Comparison of ENCODE assay signal across 8 mouse cellular contexts in the genomic region with DNA sequence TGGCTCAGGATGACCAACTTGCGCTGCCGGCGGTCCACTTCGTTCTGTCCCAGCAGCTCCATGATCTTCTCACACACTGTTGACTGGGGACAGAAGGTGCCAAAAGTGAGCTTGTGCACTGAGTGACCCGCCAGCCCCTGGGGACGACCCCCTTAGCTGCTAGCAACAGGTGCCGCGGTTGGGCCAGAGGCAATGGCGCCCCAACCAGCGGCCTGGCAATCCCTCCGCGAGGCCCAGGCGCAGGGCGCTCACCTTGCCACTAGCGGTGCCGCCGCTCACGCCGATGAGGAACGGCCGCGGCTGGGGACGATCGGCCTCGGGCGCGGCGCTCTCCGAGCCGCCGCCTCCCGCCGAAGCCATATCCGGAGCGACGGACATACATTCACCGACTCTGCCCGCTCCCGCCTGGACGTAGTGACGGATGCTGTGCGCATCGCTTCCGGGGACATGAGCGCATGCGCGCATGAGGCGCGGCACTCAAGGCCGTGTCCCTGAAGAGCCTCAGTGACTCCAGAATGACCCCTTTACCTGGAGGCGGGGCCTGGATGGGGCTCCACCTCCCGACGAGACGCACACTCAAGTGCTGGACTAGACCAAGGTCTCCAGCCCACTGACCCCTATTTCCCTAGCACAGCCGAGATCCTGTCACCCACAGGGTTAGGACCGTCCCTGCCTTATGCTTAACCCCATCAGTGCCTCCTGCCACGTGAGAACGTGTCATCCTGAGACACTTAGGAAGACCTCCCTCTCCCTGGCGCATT. TPM values are rescaled to one million over a fixed set of nuclear protein-coding genes. Genes with fewer than 3 reads are reported as not detected.
DNase-seq lines count a peak whose midpoint lies in the region; ATAC-seq lines count a peak whose summit lies in the region.

A gene (minus strand): TSS at position 503 of the 761 bp plus-strand sequence.

- H3K36me3 ChIP-seq in hindbrain, embryonic 16.5 days (ENCODE audit: control insufficient read depth, insufficient read depth, low read length) = peaks cover 16% of the 10 kb centered on the region
- peaks cover 24% of the 10 kb centered on the region for H3K36me3 ChIP-seq in macrophage (ENCODE audit: inconsistent target)

- WGBS in hindbrain, embryonic 16.5 days = 1% methylated on average over 47 of the region's 59 CpGs
- WGBS in macrophage (ENCODE audit: missing documents) = 2% methylated on average over 41 of the region's 59 CpGs

- peak within 1 kb of the TSS; percentile 95 for H3K4me3 ChIP-seq in hindbrain, embryonic 16.5 days (ENCODE audit: low read length)
- peak within 1 kb of the TSS; percentile 67 for H3K4me3 ChIP-seq in macrophage (ENCODE audit: inconsistent target)

- H3K79me2 ChIP-seq in macrophage (ENCODE audit: inconsistent target) = peaks cover 14% of the 10 kb centered on the region

- peak; percentile 95 for ATAC-seq in hindbrain, embryonic 16.5 days

- peaks cover 12% of the 10 kb centered on the region for H3K4me1 ChIP-seq in hindbrain, embryonic 16.5 days (ENCODE audit: control insufficient read depth, insufficient read depth, low read depth, low read length)

- H3K27me3 ChIP-seq in hindbrain, embryonic 16.5 days (replicated peaks; ENCODE audit: control insufficient read depth, insufficient read depth, low read length) = no peaks in the 10 kb centered on the region

- H3K9ac ChIP-seq in hindbrain, embryonic 16.5 days (ENCODE audit: low read depth, low read length) = peak within 1 kb of the TSS; percentile 89

- H3K4me2 ChIP-seq in hindbrain, embryonic 16.5 days (ENCODE audit: low read length) = peak within 1 kb of the TSS; percentile 79

- peak; percentile 97 for DNase-seq in R1 (ENCODE audit: low read depth, low spot score)
- DNase-seq in cerebellum, postnatal 25 days = peak; percentile 93 to 94
- peak; percentile 85 for DNase-seq in gastrocnemius, adult 18-20 months (ENCODE audit: low spot score)
- peak; percentile 84 to 92 for DNase-seq in left cerebral cortex, adult 18-20 months (ENCODE audit: low spot score in 2 of 2)
- DNase-seq in right cerebral cortex, adult 18-20 months = peak; percentile 92
- DNase-seq in urinary bladder, postnatal 10 days (ENCODE audit: low spot score) = peak; percentile 48

- H3K27ac ChIP-seq in hindbrain, embryonic 16.5 days (ENCODE audit: low read depth, low read length) = peak within 1 kb of the TSS; percentile 72
- H3K27ac ChIP-seq in macrophage = peak within 1 kb of the TSS; percentile 33

- H3K9me3 ChIP-seq in hindbrain, embryonic 16.5 days (ENCODE audit: control insufficient read depth, low read length) = no peaks in the 10 kb centered on the region

RNA-seq across cellular contexts. Expression of the gene that starts here (rescaled TPM):
- 10 to 100 TPM; 11.4 to 11.6 TPM for total RNA-seq in gastrocnemius, adult 18-20 months (2021)
- polyA plus RNA-seq in hindbrain, embryonic 16.5 days (2015; fragmentation: Nextera tagmentation; extraction: Ambion mirVana) = 99.1 and 101 TPM in 2 replicates
- total RNA-seq in left cerebral cortex, adult 18-20 months (2021) = 10 to 100 TPM; 49.6 to 53.6 TPM
- total RNA-seq in macrophage (2018; cell fraction: chromatin; rRNA removed) = 10 to 100 TPM; 12.8 to 66.2 (median 38.4) TPM
- total RNA-seq in macrophage (2018; cell fraction: cytosol; rRNA removed) = 10 to 100 TPM; 10.4 to 32.0 (median 22.9) TPM
- 10 to 100 TPM in 25 of 26 experiments, 1 to 10 TPM in 1; 9.2 to 47.3 (median 24.4) TPM for total RNA-seq in macrophage (2018; cell fraction: nucleus; rRNA removed)
- polyA plus RNA-seq in macrophage (2018) = 19.4 to 32.3 TPM (median 28.1 TPM) in 3 replicates

Comparison
In these comparisons a context has a peak if more than half of its experiments do, and no peak if none do; other contexts are left out.
1. Peak in every context shown above with its lines: DNase-seq, ATAC-seq, H3K4me3 ChIP-seq and H3K27ac ChIP-seq.
2. RNA of the gene that starts here (total RNA-seq): 49.6 to 53.6 TPM in left cerebral cortex, adult 18-20 months; 11.4 to 11.6 TPM in gastrocnemius, adult 18-20 months; every median in the first group is over 4 times any median in the second.